Mouse (Mus musculus) urinary bladder, postnatal 10 days (tissue): ENCODE measurements around the gene Dapk2.
"Not testable (repeated sequence)": the region's sequence is repeated elsewhere in the genome, so short reads cannot be mapped to it uniquely, and the experiment has no call there.

ENCODE experiments used
- DNase-seq: peaks from one replicate; pipeline ENCODE4 v3.0.0; 2022; ENCODE audit warnings: low spot score

Gene Dapk2

DNA sequence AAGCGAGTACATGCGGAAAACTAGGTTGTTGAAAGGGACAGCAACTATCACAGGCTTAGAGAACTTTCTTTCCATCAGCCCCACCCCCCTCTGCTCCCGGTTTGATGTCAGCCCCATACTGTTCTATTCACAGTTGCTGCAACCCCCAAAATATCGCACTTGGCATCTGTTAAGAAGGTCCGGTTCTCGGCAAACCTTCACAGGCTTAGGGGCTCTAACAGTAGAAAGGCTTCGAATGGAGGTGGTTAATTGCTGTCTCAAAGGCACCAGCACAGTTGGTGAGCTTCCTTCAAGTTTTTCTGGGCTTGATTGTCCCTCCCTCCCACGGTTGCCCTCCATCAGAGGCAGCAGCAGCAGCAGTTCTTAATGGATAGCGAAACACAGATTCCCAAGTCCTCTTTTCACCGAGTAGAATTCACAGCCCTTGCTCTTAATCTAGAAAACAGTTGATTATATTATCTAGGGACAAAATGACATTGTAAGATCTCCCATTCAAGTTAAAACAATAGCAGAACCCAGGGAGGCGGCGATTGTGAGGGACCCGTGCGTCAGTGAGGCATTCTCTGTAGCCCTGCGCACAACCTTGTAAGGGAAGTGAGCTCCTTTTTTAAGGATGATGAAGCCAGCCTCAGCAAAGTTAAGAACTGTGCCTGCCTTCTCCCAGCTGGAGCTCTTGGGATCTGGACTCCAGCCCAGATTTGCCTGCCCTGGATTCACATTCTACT, 117.4 kb downstream of the Dapk2 start:
- no peak for DNase-seq

GRCm38 (mm10) chr9:66276062-66276461, 118.0 kb downstream of the Dapk2 start:
- no peak for DNase-seq

DNA sequence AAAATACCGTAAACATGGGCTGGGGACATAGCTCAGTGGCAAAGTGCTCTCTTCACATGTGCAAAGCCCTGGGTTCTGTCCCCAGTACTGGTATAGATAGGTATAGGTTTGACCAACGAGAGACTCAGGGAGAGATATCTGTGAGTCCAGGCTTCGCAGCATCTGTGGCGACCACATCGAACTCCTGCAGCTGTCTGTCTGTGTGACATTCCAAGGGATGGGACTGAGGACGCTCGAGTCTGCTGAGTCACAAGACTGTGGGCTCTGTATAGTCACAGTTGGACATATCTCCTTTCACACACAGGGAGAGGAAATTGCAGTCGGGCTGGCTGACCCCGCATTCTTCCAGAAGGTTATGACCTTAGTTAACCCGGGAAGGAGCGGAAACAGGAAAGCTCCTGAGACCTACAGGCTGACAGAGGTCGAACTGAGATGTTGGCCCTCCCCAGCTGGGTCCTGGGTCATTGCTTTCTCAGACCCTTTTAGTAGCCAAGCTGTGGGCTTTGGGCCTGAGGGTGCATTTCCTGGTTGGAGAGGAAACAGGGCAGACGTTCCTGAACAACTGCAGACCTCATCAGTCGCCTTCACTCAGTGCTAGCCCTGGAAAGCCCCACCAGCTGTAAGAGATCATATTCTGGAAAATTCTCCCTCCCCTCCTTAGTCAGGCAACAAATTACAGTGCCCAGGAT, 118.8 kb downstream of the Dapk2 start:
- no peak for DNase-seq

DNA sequence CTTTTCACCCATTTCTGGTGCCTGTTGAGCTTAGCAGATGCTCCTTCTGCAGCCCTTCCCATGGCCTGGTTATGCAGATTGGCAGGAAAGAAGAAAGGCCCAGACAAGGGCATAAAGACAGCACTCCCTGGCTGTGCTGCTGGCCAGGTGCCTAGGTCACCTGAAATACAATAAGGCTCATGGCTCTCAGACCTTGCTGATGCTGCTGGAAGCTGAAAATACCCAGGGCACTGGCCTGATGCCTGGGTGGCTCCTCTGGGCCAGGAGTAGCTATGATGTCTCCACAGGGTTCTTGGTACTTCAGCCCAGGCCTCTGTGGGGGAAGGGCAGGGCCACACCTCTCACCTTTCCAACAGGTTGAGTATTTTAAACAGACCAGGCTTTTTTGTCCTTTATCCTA, 121.6 kb downstream of the Dapk2 start:
- DNase-seq = no peak

- DNase-seq = no peak
Measured at GRCm38 (mm10) chr9:66280496-66280895, 122.5 kb downstream of the Dapk2 start.

GRCm38 (mm10) chr9:66281501-66281951, 123.5 kb downstream of the Dapk2 start:
- no peak for DNase-seq

- no peak for DNase-seq
Measured at GRCm38 (mm10) chr9:66282582-66282981, 124.6 kb downstream of the Dapk2 start.

DNA sequence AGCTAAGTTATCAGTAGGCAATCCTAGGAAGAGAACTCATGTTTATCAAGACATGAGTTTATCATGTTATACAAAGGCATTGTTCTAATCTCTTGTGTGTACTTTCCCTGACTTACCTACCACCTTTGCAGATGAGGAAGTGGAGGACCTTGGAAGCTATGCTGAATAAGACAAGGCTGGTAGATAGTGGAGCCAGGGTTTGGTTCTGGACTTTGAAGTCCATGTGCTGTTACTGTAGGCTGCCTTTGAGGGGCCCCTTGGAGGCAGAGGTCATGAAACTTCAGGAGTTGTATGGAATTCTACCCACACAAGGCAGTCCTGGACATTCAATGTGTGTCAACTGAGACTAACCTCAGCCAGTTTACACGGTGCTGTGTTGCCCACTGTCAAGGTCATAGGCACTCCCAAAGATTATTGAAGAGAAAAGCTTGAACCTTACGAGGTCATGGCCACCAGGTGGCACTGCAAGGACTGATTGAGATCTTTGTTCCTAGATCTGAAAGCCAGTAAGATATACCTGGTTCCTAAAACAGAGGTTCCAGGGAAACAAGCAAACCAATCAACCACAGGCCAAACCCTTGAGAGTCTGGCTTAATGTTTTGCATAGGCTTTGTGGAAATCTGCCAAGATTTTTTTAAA, 125.7 kb downstream of the Dapk2 start:
- no peak for DNase-seq

GRCm38 (mm10) chr9:66285241-66285640, 127.2 kb downstream of the Dapk2 start:
- DNase-seq = not testable (repeated sequence)

DNA sequence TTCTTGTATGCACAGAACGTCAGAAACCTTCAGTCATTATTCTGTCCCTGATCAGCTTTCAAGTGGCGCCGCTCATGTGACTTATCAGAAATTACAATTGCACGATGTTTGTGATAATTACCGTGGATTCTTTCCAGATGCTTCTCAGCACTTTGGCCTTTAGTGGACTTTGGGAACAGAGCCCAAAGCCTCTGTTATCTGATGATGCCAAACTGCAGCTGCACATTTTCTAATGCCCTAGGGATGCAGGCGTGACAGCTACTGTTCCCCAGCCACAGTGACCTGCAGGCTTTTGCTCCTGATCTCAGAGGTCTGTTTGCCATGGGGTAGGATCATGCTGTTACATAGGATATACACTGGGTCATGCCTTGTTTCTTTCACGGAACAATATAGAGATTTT, 127.9 kb downstream of the Dapk2 start:
- DNase-seq = no peak

GRCm38 (mm10) chr9:66290727-66291126, 132.7 kb downstream of the Dapk2 start:
- DNase-seq = no peak

GRCm38 (mm10) chr9:66293319-66293718, 135.3 kb downstream of the Dapk2 start:
- no peak for DNase-seq

- DNase-seq = no peak
Measured at GRCm38 (mm10) chr9:66294227-66294626, 136.2 kb downstream of the Dapk2 start.

DNA sequence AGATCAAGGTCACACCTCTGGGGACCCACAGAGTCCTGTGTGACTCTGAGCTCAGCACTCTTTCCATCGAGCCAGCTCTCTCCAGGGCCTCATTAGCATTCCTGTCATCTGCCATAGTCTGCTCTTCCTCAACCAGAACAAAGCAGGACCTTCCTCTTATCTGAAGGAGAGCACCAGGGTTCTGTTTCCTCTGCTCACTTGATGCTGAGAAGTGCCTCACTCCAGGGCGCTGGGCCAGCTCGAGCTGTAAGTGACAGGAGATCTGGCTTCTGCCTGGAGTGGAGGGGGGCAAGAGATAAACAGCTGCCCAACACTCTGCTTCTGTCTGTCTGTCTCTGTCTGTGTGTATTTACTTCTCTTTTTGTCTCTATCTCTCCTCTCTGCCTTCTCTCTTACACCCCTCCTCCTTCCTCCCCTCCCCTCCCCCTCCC, 137.0 kb downstream of the Dapk2 start:
- DNase-seq = no peak

DNA sequence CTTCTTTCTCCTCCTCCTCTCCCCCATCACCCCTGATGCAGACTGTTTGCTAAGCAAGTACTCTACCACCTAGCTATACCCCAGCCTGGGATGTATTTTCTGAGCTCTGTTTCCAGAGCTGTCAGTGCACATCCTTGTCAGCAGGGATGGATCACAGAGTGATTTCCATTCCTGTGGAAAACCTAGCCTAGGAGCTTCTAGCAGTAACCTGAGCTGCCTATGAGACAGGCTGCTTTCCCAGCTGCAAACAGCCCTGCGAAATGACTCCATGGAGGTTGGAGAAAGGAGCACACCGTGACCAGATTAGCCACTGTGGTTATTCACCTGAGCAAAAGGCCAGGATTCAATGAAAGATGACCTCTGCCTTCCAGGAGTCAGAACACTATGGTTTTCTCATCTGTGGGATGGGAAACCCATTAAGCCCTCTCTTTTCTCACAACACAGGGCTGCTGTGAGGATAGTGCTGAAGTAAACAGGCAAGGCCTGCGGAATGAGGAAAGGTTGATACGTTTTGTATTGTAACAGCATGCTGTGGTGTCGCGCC, 137.6 kb downstream of the Dapk2 start:
- DNase-seq = no peak

GRCm38 (mm10) chr9:66298783-66299182, 140.8 kb downstream of the Dapk2 start:
- DNase-seq = no peak

DNA sequence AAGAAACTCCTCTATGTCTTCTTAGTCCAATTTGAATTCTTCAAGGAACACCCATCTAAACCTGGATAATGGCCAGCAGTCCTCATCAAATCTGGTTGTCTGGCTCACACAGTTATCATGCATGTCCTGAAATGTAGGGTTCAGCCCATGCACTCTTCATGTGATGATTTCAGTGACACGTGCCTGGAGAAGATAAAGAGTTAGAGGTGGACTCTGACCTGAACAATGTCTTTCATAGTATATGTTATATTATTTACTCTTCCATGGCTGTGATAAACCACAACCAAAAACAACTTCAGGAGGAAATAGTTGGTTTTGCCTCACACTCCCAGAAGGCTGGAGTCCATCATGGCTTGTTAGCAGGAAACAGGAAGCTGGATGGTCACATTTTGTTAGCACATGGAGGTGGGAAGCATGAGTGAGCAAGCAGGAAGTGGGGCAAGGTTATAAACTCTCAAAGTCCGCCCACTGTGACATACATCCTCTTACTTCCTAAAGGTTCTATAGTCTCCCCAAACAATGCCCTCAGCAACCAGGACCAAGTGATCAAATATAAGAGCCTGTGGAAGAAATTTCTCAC, 142.5 kb downstream of the Dapk2 start:
- no peak for DNase-seq

DNA sequence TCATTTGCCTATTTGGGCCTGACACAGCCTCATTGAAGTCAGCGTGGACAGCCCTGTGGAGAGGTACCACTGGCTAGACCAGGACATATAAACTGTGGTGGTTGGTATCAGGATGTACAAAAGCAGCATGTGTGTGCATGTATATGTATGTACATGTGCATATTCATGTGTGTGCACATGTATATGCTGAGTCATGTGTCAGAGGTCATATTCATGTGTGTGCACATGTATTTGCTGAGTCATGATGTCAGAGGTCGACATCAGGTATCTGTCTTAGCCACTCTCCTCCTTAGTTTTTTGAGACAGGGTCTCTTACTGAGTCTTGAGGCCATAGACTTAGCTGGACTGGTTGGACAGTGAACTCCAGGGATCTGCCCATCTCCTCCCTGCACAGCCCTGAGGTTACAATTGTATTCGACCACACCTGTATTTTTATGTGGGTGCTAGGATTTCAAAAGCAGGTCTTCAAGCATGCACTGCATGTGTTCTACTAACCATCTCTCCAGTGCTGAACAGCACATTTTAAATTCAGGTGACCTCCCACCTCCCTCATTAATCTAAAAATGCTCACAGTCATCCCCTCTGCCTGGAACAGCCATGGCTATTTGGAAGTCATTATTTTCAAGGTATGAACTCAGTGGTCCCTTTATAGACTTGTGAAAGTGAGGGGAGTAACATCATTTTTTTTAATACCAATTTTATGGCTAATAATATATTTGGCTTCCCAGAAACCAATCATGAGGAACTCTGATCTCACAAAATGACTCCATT, 146.5 kb downstream of the Dapk2 start:
- DNase-seq = no peak

DNA sequence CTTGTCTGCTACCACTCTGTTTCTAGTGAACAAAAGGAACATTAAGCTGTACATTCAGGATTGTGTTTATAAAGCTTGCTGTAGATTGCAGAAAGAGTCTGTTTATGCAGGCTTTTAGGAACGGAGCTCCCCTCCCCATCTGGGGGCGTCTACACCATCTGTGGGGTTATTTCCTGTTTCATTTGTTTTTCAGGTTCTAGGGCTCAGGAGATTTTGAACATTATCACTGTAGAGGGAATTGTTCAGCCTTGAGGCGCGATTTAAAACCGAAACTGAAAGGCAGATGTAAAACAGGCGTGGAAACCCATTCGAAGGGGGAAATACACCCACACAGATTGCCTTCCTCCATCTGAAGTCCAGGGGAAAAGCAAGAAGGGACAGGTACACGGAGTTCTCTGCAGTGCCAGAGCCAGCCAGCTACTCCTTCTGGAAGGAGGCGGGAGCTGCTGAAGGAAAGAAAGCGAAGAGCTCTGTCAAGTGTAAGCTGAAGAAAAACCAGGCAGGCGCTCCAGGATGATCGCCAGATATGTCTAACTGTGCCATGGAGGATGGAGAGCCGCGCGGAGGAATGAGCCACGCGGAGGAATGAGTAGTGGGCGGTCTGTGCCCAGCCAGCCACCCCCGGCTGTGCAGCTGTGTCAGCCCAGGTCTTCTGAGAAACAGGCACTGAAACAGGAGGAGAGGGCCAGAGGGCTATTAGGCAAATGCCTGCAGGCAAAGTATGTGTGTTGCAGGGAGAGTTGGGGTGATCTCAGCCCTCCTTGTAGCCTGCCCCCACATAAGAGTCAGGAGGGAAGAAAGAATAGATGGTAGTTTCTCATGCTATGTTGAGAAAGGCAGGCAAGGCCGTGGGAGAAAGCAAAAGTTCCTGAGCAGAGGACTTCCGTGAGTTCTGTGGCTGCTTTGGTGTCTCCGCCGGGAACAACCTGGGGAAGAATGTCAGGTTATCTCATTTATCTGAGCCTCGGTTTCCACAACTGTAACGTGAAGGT, 147.4 kb downstream of the Dapk2 start:
- DNase-seq = no peak

DNA sequence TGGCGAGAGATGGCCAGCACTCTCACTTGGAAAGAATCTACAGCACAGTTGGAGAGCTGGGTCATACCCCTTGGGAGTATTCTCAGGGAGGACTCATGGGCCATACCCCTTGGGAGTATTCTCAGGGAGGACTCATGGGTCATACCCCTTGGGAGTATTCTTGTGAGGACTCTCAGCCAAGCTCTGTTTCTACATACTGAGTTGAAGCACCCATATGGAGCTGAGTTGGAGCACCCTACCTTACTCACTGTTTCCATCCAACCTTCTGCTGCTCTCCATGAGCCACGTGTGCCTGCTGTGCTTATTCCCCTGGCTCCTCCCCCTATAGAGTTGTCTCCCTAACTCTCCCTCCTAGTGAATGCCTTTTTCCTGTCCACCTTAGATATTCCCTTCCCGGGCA, 148.4 kb downstream of the Dapk2 start:
- DNase-seq = no peak
